Mouse (Mus musculus): Measurements from ENCODE around the gene Tnip3. TPM values are rescaled to one million over a fixed set of nuclear protein-coding genes. Genes with fewer than 3 reads are reported as not detected.

The Tnip3 gene
- polyA plus RNA-seq, 1 experiment from 2014 or later, result not detected

DNA sequence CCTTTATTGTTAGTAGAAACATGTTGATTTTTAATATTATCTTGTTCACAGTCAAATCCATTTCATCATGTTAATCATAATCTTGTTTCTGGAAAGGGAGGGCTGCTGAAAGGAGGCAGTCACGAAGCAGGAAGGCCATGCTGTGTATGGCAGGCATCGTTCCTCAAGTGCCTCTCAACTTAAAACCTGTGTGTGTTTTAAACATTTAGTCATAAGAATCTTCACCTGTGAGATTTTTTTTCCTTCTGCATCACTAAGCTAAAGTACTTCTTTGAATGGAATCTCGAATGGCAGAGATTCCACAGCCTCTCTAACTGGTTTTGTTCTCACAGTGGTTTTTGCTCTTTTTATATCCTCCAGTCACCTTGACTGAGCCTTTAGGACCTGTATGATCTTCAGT lies 121.3 kb downstream of the Tnip3 start:
- H3K9me3 ChIP-seq (ENCODE audit: control insufficient read depth, low read length), result no peaks in the 10 kb centered on the region
- DNase-seq (ENCODE audit: low spot score) (no peak), ATAC-seq (ENCODE audit: insufficient number of reproducible peaks, low FRiP score, low TSS enrichment, low read depth) (no peak)
- H3K27ac ChIP-seq (replicated peaks; ENCODE audit: low read depth, low read length), result no peak overlapping the region
- H3K4me2 ChIP-seq (ENCODE audit: low read depth, severe bottlenecking), result no peak overlapping the region
- H3K4me3 ChIP-seq (ENCODE audit: low read depth, low read length), result no peak overlapping the region
- WGBS, result 84% methylated on average over 3 of the region's 3 CpGs
- H3K27me3 ChIP-seq (ENCODE audit: control insufficient read depth, insufficient read depth, low read length), result no peaks in the 10 kb centered on the region
- H3K4me1 ChIP-seq (ENCODE audit: control insufficient read depth, insufficient read depth, low read length), result no peaks in the 10 kb centered on the region
- H3K36me3 ChIP-seq (ENCODE audit: control insufficient read depth, insufficient read depth, low read length), result no peaks in the 10 kb centered on the region
- no peak overlapping the region for H3K9ac ChIP-seq (ENCODE audit: low read length)

GRCm38 (mm10) chr6:65647731-65648130 lies 122.6 kb downstream of the Tnip3 start:
- DNase-seq (ENCODE audit: low spot score) (no peak), ATAC-seq (ENCODE audit: insufficient number of reproducible peaks, low FRiP score, low TSS enrichment, low read depth) (no peak)
- Histone ChIP-seq H3K36me3 (ENCODE audit: control insufficient read depth, insufficient read depth, low read length) (no peaks in the 10 kb centered on the region), H3K4me2 (ENCODE audit: low read depth, severe bottlenecking) (no peak overlapping the region), H3K9me3 (ENCODE audit: control insufficient read depth, low read length) (no peaks in the 10 kb centered on the region), H3K27ac (replicated peaks; ENCODE audit: low read depth, low read length) (no peak overlapping the region), H3K27me3 (ENCODE audit: control insufficient read depth, insufficient read depth, low read length) (no peaks in the 10 kb centered on the region), H3K9ac (ENCODE audit: low read length) (no peak overlapping the region), H3K4me3 (ENCODE audit: low read depth, low read length) (no peak overlapping the region), H3K4me1 (ENCODE audit: control insufficient read depth, insufficient read depth, low read length) (no peaks in the 10 kb centered on the region)
- 86% methylated on average over 6 of the region's 6 CpGs for WGBS

DNA sequence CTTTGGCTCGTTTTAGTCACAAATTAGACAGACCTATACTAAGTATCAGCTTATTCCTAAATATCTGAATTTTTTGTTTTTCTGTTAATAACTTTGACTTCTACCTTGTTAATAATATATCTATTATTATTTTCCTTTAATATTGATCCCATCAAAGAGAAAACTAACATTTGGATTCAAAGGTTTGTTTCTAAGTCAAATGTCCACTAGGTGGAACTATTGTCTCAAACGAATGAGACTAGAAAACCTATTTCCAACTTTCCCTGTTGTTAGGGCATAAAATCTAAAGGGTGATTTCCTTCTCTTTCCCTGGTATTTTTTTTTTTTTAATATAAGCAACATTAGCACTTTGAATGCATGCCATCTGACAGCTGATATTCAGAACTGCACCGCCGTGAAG lies 126.3 kb downstream of the Tnip3 start:
- no peaks in the 10 kb centered on the region for H3K27me3 ChIP-seq (ENCODE audit: control insufficient read depth, insufficient read depth, low read length)
- no peak overlapping the region for H3K27ac ChIP-seq (replicated peaks; ENCODE audit: low read depth, low read length)
- DNase-seq (ENCODE audit: low spot score), result no peak
- H3K4me2 ChIP-seq (ENCODE audit: low read depth, severe bottlenecking), result no peak overlapping the region
- 41% methylated on average over 4 of the region's 4 CpGs for WGBS
- no peak overlapping the region for H3K9ac ChIP-seq (ENCODE audit: low read length)
- no peaks in the 10 kb centered on the region for H3K9me3 ChIP-seq (ENCODE audit: control insufficient read depth, low read length)
- ATAC-seq (ENCODE audit: insufficient number of reproducible peaks, low FRiP score, low TSS enrichment, low read depth), result no peak
- no peaks in the 10 kb centered on the region for H3K4me1 ChIP-seq (ENCODE audit: control insufficient read depth, insufficient read depth, low read length)
- no peak overlapping the region for H3K4me3 ChIP-seq (ENCODE audit: low read depth, low read length)
- H3K36me3 ChIP-seq (ENCODE audit: control insufficient read depth, insufficient read depth, low read length), result no peaks in the 10 kb centered on the region

- Histone ChIP-seq H3K4me1 (ENCODE audit: control insufficient read depth, insufficient read depth, low read length) (no peaks in the 10 kb centered on the region), H3K9ac (ENCODE audit: low read length) (no peak overlapping the region), H3K9me3 (ENCODE audit: control insufficient read depth, low read length) (no peaks in the 10 kb centered on the region), H3K4me3 (ENCODE audit: low read depth, low read length) (no peak overlapping the region), H3K27ac (replicated peaks; ENCODE audit: low read depth, low read length) (no peak overlapping the region), H3K4me2 (ENCODE audit: low read depth, severe bottlenecking) (no peak overlapping the region), H3K36me3 (ENCODE audit: control insufficient read depth, insufficient read depth, low read length) (no peaks in the 10 kb centered on the region), H3K27me3 (ENCODE audit: control insufficient read depth, insufficient read depth, low read length) (no peaks in the 10 kb centered on the region)
- 84% methylated on average over 4 of the region's 4 CpGs for WGBS
- no peak for ATAC-seq (ENCODE audit: insufficient number of reproducible peaks, low FRiP score, low TSS enrichment, low read depth)
- no peak for DNase-seq (ENCODE audit: low spot score)
Measured at GRCm38 (mm10) chr6:65661272-65661671, 136.2 kb downstream of the Tnip3 start.

- Histone ChIP-seq H3K9ac (ENCODE audit: low read length) (no peak overlapping the region), H3K27ac (replicated peaks; ENCODE audit: low read depth, low read length) (no peak overlapping the region), H3K36me3 (ENCODE audit: control insufficient read depth, insufficient read depth, low read length) (no peaks in the 10 kb centered on the region), H3K4me1 (ENCODE audit: control insufficient read depth, insufficient read depth, low read length) (no peaks in the 10 kb centered on the region), H3K9me3 (ENCODE audit: control insufficient read depth, low read length) (no peaks in the 10 kb centered on the region), H3K4me3 (ENCODE audit: low read depth, low read length) (no peak overlapping the region), H3K27me3 (ENCODE audit: control insufficient read depth, insufficient read depth, low read length) (no peaks in the 10 kb centered on the region), H3K4me2 (ENCODE audit: low read depth, severe bottlenecking) (no peak overlapping the region)
- WGBS, result 82% methylated on average over 2 of the region's 2 CpGs
- no peak for ATAC-seq (ENCODE audit: insufficient number of reproducible peaks, low FRiP score, low TSS enrichment, low read depth)
- DNase-seq (ENCODE audit: low spot score), result no peak
Measured at GRCm38 (mm10) chr6:65662050-65662449, 136.9 kb downstream of the Tnip3 start.

DNA sequence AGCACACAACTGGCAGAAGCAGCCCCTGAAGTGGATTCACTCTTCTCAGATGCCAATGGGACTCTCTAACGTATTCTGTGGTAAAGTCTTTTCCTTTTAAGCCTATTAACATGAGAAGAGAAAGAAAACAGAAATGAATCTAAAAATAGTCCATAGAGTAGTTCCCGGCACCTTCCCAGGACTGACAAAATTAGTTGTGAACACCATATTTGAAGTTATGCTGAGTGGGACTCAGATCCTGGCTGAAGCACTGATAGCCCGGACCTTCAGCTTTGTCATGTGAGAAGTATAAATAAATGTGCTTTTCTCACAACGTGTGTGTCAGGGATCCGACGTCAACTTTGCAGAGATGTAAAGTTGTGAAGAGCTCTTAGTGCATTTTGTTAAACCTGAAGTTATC lies 138.9 kb downstream of the Tnip3 start:
- Histone ChIP-seq H3K4me1 (ENCODE audit: control insufficient read depth, insufficient read depth, low read length) (no peaks in the 10 kb centered on the region), H3K27ac (replicated peaks; ENCODE audit: low read depth, low read length) (no peak overlapping the region), H3K4me3 (ENCODE audit: low read depth, low read length) (no peak overlapping the region), H3K9me3 (ENCODE audit: control insufficient read depth, low read length) (no peaks in the 10 kb centered on the region), H3K4me2 (ENCODE audit: low read depth, severe bottlenecking) (no peak overlapping the region), H3K36me3 (ENCODE audit: control insufficient read depth, insufficient read depth, low read length) (no peaks in the 10 kb centered on the region), H3K9ac (ENCODE audit: low read length) (no peak overlapping the region), H3K27me3 (ENCODE audit: control insufficient read depth, insufficient read depth, low read length) (no peaks in the 10 kb centered on the region)
- no peak for ATAC-seq (ENCODE audit: insufficient number of reproducible peaks, low FRiP score, low TSS enrichment, low read depth)
- 74% methylated on average over 6 of the region's 6 CpGs for WGBS
- DNase-seq (ENCODE audit: low spot score), result no peak

DNA sequence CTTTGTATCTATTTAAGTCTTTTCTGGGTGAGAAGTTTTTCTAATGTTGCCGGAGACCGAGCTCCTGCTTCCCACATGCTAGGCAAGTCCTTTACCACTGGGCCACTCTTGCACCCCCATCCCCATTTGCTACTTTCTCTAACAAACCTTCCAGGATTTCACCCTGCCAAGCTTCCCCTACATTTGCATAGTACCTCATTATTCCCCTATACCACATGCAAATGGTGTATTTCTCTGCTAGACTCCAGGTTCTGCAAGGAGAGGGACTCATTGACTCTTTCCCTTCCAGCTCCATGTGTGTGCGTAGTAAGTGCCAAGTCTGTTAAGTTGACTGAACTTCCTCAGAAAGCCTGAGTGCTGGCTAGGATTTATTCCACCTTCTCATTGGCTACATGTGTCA lies 141.2 kb downstream of the Tnip3 start:
- H3K4me1 ChIP-seq (ENCODE audit: control insufficient read depth, insufficient read depth, low read length), result no peaks in the 10 kb centered on the region
- no peak overlapping the region for H3K4me3 ChIP-seq (ENCODE audit: low read depth, low read length)
- WGBS, result 82% methylated on average over 3 of the region's 3 CpGs
- H3K9me3 ChIP-seq (ENCODE audit: control insufficient read depth, low read length), result no peaks in the 10 kb centered on the region
- H3K36me3 ChIP-seq (ENCODE audit: control insufficient read depth, insufficient read depth, low read length), result no peaks in the 10 kb centered on the region
- H3K27me3 ChIP-seq (ENCODE audit: control insufficient read depth, insufficient read depth, low read length), result no peaks in the 10 kb centered on the region
- no peak overlapping the region for H3K27ac ChIP-seq (replicated peaks; ENCODE audit: low read depth, low read length)
- H3K9ac ChIP-seq (ENCODE audit: low read length), result no peak overlapping the region
- DNase-seq (ENCODE audit: low spot score) (no peak), ATAC-seq (ENCODE audit: insufficient number of reproducible peaks, low FRiP score, low TSS enrichment, low read depth) (no peak)
- no peak overlapping the region for H3K4me2 ChIP-seq (ENCODE audit: low read depth, severe bottlenecking)

DNA sequence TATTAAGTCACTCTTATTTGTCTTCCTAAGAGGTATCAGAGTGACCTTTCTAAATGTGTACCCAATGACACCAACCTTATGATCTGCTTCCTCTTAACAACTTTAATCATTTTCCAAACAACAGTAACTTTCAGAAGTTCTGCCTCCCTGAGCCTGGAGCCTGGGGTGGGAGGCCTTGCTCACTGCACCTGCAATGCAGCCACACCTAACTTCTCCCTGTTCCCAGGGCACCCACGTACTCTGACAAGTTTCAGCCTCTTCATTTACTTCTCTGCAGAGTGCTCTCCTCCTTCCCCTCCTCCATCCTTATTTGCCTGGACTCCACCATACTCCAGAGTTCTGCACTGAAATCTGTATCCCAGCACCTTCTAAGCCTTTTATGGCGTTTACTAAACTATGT lies 144.9 kb downstream of the Tnip3 start:
- H3K9me3 ChIP-seq (ENCODE audit: control insufficient read depth, low read length), result no peaks in the 10 kb centered on the region
- H3K4me1 ChIP-seq (ENCODE audit: control insufficient read depth, insufficient read depth, low read length), result 0 out of 2 replicates have a peak, but pooled peaks cover 3% of the 10 kb centered on the region
- no peak for DNase-seq (ENCODE audit: low spot score)
- no peak overlapping the region for H3K4me2 ChIP-seq (ENCODE audit: low read depth, severe bottlenecking)
- H3K9ac ChIP-seq (ENCODE audit: low read length), result no peak overlapping the region
- H3K36me3 ChIP-seq (ENCODE audit: control insufficient read depth, insufficient read depth, low read length), result no peaks in the 10 kb centered on the region
- 0 out of 2 replicates have a peak, but pooled peaks cover 2% of the 10 kb centered on the region for H3K27me3 ChIP-seq (ENCODE audit: control insufficient read depth, insufficient read depth, low read length)
- 27% methylated on average over 2 of the region's 2 CpGs for WGBS
- no peak overlapping the region for H3K27ac ChIP-seq (replicated peaks; ENCODE audit: low read depth, low read length)
- no peak overlapping the region for H3K4me3 ChIP-seq (ENCODE audit: low read depth, low read length)
- ATAC-seq (ENCODE audit: insufficient number of reproducible peaks, low FRiP score, low TSS enrichment, low read depth), result no peak

- H3K9me3 ChIP-seq (ENCODE audit: control insufficient read depth, low read length), result no peaks in the 10 kb centered on the region
- peak; percentile 52 for ATAC-seq (ENCODE audit: insufficient number of reproducible peaks, low FRiP score, low TSS enrichment, low read depth)
- DNase-seq (ENCODE audit: low spot score), result peak; percentile 68
- H3K4me2 ChIP-seq (ENCODE audit: low read depth, severe bottlenecking), result peak overlapping the region; percentile 88
- H3K27ac ChIP-seq (replicated peaks; ENCODE audit: low read depth, low read length), result no peak overlapping the region
- WGBS, result under 1% methylated on average over 21 of the region's 21 CpGs
- H3K9ac ChIP-seq (ENCODE audit: low read length), result peak overlapping the region; percentile 56; the same call in 1 of the 2 replicates
- 0 out of 2 replicates have a peak, but pooled peaks cover 3% of the 10 kb centered on the region for H3K4me1 ChIP-seq (ENCODE audit: control insufficient read depth, insufficient read depth, low read length)
- no peaks in the 10 kb centered on the region for H3K36me3 ChIP-seq (ENCODE audit: control insufficient read depth, insufficient read depth, low read length)
- H3K4me3 ChIP-seq (ENCODE audit: low read depth, low read length), result peak overlapping the region; percentile 58
- H3K27me3 ChIP-seq (ENCODE audit: control insufficient read depth, insufficient read depth, low read length), result 0 out of 2 replicates have a peak, but pooled peaks cover 2% of the 10 kb centered on the region
Measured at GRCm38 (mm10) chr6:65670981-65671411, 145.9 kb downstream of the Tnip3 start.

Data from limb, embryonic 11.5 days (tissue).